Mouse (Mus musculus): Measurements from ENCODE around the gene Coa6. TPM values are rescaled to one million over a fixed set of nuclear protein-coding genes. Genes with fewer than 3 reads are reported as not detected.

Coa6 gene
- polyA plus RNA-seq, 1 experiment from 2014 or later, result 38.9 TPM

- Histone ChIP-seq H3K4me1 (peaks cover 24% of the 10 kb centered on the region), H3K27ac (peak within 1 kb of the TSS; percentile 91), H3K9ac (peak within 1 kb of the TSS; percentile 77), H3K4me3 (peak within 1 kb of the TSS; percentile 97), H3K4me2 (peak within 1 kb of the TSS; percentile 70), H3K36me3 (replicated peaks) (0 out of 2 replicates have a peak, but pooled peaks cover 3% of the 10 kb centered on the region), H3K9me3 (no peaks in the 10 kb centered on the region), H3K27me3 (replicated peaks) (peaks cover 10% of the 10 kb centered on the region; the same call in 1 of the 2 replicates)
- peak; percentile 95 for ATAC-seq (replicated peaks)
- under 1% methylated on average over 123 of the region's 124 CpGs for WGBS
These were observed 52.2 kb downstream of the Coa6 start, which contains the start of gene Tarbp1 for GRCm38 (mm10) chr8:126474299-126475187. Gene Tarbp1 (minus strand): TSS chr8:126475065.

Other genes with a start within 250 kb of the Coa6 start
- gene Slc35f3, start 124.0 kb upstream of the Coa6 start, polyA plus RNA-seq (2015; fragmentation: Nextera tagmentation; extraction: Ambion mirVana), result 1.7 and 2.0 TPM in 2 replicates
- 1.5 and 1.8 TPM in 2 replicates for gene Tarbp1, start 52.5 kb downstream of the Coa6 start, polyA plus RNA-seq (2015; fragmentation: Nextera tagmentation; extraction: Ambion mirVana)
- gene Irf2bp2, start 171.5 kb downstream of the Coa6 start, polyA plus RNA-seq (2015; fragmentation: Nextera tagmentation; extraction: Ambion mirVana), result 9.7 and 10.0 TPM in 2 replicates

Data from midbrain, embryonic 15.5 days (tissue).